Mouse (Mus musculus): ENCODE results near the gene Fxr2. TPM values are rescaled to one million over a fixed set of nuclear protein-coding genes. Genes with fewer than 3 reads are reported as not detected.
"Not testable (repeated sequence)": the region's sequence is repeated elsewhere in the genome, so short reads cannot be mapped to it uniquely, and the experiment has no call there.

Gene Fxr2
- total RNA-seq, 2 experiments from 2014 or later: 90.6 to 104 TPM

DNA sequence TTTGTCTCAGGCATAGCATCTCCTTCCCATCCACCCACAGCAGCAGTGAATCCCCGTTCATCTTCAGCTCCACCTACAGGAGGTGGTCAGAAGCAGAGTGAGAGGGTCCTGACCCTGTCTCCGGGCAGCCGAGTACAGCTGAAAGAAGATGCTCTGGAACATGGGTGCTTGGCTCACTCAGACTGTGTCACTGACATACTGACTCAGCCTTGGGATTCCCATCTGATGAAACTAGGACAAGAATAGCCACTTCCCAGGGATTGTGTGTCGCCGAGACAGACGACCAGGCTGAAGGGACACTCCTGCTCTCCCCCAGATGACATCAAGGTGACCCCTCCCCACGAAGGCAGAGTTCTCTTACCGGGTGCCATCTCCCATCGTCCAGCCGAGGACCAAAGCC, 16.0 kb upstream of the Fxr2 start:
- no peak overlapping the region for H3K4me3 ChIP-seq
- TF ChIP-seq CTCF (IDR thresholded peaks at IDR 0.05): peak; percentile 26; the same call in 1 of the 2 replicates
- peak; percentile 52 for DNase-seq
- intact Hi-C loops (cut with DNase I): no loop called here
- peak overlapping the region; percentile 65 for H3K27ac ChIP-seq

DNA sequence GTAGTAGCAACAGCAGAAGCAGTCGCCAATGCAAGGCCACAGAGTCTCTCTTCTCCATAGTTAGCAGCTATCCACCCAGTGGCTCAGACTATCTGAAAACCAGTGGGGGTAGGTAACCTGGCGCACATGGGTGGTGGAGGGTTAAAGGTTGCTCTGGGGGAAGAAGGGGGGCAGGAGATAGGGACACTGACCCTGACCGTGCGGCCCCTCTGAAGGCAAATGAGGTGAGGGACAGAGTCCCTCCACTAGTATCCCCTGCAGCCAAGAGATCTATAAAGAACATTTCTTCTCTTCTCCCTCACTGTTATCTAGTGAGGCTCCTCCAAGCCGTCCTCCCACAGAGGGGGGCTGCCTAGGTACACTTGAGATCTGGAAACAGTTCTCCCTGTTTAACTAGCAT, 15.0 kb upstream of the Fxr2 start, which contains the start of gene Shbg:
Shbg (minus strand) TSS at position 101 of the 400 bp plus-strand sequence.
- no peak within 1 kb of the TSS for H3K4me3 ChIP-seq
- H3K27ac ChIP-seq: peak within 1 kb of the TSS; percentile 65
- intact Hi-C loops (cut with DNase I): no loop called here
- DNase-seq: no peak
- no peak for TF ChIP-seq CTCF (IDR thresholded peaks at IDR 0.05)

DNA sequence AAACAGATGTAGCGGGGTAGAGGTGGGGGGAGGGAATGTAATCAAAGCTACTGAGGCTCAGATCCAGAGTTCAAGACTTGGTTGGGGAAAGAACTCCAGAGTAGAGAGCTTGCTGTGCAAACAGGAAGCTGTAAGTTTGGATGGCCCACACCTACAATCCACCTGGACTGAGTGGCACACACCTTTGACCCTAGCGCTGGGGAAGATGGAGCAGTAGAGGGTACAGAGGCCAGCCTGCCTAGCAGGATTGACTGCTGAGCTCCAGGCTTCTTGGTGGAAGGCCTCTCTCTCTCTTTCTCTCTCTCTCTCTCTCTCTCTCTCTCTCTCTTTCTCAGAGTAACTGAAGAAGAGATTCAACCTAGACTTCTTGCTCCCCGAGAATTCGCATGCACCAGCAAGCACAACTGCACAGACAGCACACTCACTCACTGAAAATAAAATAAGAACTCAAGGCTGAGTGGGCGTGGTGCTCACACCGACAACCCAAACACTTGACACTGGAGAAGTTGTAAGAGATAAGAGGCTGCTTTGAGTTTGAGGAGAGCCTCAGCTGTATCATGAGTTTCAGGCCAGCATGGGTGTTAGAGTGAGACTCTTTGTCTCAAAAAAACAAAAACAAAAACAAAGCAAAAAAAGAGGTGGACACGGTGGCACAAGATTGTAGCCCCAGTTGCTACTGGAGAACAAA, 12.3 kb upstream of the Fxr2 start:
- DNase-seq: no peak
- no peak for TF ChIP-seq CTCF (IDR thresholded peaks at IDR 0.05)
- no peak overlapping the region for H3K27ac ChIP-seq
- H3K4me3 ChIP-seq: no peak overlapping the region
- intact Hi-C loops (cut with DNase I): no loop called here

DNA sequence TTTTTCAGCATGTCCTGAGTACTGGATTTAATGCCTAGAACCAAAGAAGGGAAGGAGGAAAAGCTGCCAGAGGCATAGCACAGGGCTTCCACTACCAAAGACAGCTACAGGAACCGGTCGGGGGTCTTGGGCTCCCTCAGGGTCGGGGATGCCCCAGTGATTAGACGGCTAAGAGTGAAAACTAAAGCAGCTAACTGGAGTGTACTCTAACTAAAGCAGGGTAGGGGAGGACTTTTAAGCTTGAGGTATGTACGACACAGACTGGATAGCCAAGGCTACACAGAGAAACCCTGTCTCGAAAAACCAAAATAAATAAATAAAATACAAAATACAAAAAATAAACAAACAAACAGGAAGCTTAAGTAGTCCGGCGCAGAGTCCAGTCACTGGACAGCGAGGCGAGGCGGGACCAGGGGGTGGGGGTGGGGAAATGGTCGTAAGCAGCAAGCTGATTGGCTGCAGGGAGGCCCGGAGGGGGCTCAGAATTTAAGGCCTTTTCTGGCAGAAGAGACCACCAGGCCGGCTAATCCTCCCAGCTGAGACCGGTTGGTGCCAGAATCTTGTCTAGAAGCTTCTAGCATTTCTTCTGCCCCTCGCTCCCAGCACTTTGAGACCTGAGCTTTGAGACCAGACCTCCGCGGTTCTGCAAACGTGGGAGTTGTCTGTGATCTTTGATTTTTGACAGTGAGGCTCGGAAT, 11.1 kb upstream of the Fxr2 start, which contains the start of gene Sat2:
Sat2 (plus strand) TSS at position 454 of the 698 bp plus-strand sequence.
- peak; percentile 74 for DNase-seq
- TF ChIP-seq CTCF (IDR thresholded peaks at IDR 0.05): no peak
- peak within 1 kb of the TSS; percentile 91 for H3K27ac ChIP-seq
- peak within 1 kb of the TSS; percentile 87 for H3K4me3 ChIP-seq
- intact Hi-C loops (cut with DNase I): no loop called here

DNA sequence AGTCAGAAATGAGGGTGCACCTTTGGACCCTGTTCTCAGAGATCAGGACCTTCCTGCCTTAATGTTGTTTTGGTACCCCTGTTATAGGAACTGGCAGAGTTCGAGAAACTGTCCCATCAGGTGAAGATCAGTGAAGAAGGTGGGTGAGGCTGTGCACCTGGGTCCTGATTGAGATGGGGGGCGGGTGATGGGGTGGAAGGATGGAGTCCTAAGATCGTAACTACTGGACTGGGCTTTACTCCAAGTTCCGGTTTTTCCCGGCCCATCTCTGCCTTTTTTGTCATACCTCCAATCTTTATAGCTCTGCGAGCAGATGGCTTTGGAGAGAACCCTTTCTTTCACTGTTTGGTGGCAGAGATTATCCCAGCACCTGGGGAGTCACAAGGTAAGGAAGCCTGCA, 10.4 kb upstream of the Fxr2 start:
- DNase-seq: no peak
- H3K27ac ChIP-seq: peak overlapping the region; percentile 91
- intact Hi-C loops (cut with DNase I): no loop called here
- no peak for TF ChIP-seq CTCF (IDR thresholded peaks at IDR 0.05)
- peak overlapping the region; percentile 87 for H3K4me3 ChIP-seq

DNA sequence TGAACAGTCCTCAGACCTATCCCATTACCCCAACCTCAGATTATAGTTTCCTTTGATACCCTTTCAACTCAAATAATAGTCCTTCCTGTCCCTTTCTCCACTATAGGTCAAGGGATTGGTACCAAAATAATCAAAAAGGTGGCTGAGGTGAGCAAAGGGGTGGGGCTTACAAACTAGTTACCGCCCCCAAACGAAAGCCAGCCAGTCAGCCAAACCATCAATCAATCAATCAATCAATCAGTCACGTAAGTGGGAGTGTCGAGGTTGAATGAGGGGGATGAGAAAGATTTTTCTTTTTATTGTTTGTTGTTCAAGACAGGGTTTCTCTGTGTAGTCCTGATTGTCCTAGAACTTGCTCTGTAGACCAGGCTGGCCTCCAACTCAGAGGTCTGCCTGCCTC, 9.8 kb upstream of the Fxr2 start:
- intact Hi-C loops (cut with DNase I): no loop called here
- H3K4me3 ChIP-seq: no peak overlapping the region; the same call in 1 of the 2 replicates
- H3K27ac ChIP-seq: peak overlapping the region; percentile 91; the same call in 1 of the 2 replicates
- no peak for TF ChIP-seq CTCF (IDR thresholded peaks at IDR 0.05)
- DNase-seq: no peak

DNA sequence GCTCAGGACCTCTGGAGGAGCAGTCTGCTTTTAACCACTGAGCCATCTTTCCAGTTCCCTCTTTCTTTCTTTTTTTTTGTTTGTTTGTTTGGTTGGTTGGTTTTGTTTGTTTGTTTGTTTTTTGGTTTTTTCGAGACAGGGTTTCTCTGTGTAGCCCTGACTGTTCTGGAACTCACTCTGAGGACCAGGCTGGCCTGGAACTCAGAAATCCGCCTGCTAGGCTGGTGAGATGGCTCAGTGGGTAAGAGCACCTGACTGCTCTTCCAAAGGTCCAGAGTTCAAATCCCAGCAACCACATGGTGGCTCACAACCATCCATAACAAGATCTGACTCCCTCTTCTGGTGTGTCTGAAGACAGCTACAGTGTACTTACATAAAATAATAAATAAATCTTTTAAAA, 8.5 kb upstream of the Fxr2 start:
- H3K4me3 ChIP-seq; intact Hi-C loops (cut with DNase I); DNase-seq: not testable (repeated sequence)

DNA sequence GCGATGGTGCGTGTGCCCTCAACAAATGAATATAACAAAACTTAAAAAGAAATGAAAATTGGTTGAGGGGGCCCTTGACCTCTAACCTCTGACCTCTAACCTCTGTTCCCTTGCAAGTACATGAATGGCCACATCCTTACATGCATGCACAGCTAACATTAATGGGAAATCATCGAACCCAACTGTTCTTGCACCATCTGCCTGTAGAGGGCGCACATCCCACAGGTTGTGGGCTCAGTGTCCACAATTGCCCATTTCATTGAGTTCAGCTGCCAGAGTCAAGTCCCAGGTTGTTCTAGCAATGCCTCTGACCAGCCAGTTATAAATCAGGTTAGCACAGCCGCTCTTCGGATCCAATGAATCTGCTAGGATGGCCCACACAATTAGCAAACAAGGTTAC, 4.5 kb upstream of the Fxr2 start:
- no peak overlapping the region for H3K4me3 ChIP-seq
- intact Hi-C loops (cut with DNase I): loop anchor here (2.0 kb wide), 1 partner anchor 29 kb away; no protein-coding TSS in a partner anchor
- TF ChIP-seq CTCF (IDR thresholded peaks at IDR 0.05): peak; percentile 91
- DNase-seq: peak; percentile 77
- H3K27ac ChIP-seq: no peak overlapping the region

More for the DNA sequence above, 8.5 kb upstream of the Fxr2 start:
- H3K27ac ChIP-seq: not testable (repeated sequence)

DNA sequence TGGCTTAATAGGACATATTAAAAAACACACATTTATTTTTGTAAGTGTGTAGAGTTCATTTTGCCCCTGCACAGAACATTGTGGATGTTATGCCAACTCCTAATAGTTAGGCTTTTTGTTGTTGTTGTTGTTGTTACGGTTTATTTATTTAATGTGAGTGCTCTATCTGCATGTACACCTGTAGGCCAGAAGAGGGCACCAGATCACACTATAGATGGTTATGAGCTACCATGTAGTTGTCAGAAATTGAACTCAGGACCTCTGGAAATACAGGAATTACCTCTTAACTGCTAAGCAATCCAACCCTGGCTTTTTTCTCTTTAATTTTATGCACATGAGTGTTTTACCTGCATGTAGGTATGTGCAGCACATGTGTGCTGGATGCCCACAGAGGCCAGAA, 3.0 kb upstream of the Fxr2 start:
- Histone ChIP-seq H3K4me3 (no peak overlapping the region), H3K27ac (no peak overlapping the region)
- peak; percentile 72 for TF ChIP-seq CTCF (IDR thresholded peaks at IDR 0.05)
- DNase-seq: no peak
- intact Hi-C loops (cut with DNase I): loop anchor here (2.0 kb wide), 1 partner anchor 27 kb away; no protein-coding TSS in a partner anchor

DNA sequence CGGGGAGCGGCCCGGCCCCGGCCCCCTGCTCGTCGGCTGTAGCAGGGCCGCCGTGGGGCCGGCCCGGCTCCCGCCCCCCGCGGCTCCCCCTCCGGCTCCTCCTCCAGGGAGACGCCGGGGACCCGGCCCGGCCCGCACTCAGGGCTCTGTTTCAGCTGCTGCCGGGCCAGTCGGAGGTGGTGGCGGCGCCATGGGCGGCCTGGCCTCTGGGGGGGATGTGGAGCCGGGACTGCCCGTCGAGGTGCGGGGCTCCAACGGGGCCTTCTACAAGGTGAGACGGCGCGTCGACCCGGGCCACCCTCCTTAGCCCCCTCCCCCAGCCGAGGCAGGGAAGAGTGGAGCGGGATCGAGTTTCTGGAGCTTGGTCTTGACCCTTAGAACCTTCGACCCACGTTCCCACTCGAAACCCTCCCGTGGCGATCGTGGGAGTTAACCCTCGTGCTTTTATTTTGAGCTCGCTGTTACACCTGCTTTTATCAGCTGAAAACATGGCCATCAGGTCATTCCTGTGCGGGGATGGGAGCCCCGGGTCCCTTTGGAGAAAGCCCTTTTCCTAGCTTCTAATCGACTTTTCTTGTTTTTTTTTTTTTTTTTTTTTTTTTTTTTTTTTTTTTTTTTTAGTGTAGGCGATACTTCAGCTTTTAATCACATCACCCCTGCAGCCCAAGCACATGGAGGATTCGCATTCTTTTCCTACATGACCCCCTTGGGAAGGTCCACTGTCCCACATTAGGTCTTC, 507 bp downstream of the Fxr2 start:
- peak overlapping the region; percentile 94 for H3K27ac ChIP-seq
- TF ChIP-seq CTCF (IDR thresholded peaks at IDR 0.05): no peak
- peak overlapping the region; percentile 97 for H3K4me3 ChIP-seq
- intact Hi-C loops (cut with DNase I): no loop called here
- DNase-seq: peak; percentile 87

DNA sequence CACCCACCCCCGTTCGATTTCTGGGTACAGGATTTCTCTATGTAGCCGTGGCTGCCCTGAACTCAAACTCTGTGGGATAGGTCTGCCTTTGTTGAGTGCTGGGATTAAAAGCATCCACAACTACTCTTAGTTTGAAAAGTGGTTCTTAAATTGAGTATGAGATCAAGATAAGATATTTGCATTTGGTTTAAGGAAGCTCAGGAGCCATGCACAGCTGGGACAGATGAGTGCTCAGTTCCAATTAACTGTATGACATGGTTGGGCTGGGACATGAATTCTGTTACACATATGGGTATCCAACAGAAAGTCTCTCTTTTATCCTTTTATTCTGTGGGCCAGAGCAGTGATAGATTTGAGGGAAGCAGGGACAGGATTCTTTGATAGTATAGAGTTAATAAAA, 2.7 kb downstream of the Fxr2 start:
- no peak for TF ChIP-seq CTCF (IDR thresholded peaks at IDR 0.05)

DNA sequence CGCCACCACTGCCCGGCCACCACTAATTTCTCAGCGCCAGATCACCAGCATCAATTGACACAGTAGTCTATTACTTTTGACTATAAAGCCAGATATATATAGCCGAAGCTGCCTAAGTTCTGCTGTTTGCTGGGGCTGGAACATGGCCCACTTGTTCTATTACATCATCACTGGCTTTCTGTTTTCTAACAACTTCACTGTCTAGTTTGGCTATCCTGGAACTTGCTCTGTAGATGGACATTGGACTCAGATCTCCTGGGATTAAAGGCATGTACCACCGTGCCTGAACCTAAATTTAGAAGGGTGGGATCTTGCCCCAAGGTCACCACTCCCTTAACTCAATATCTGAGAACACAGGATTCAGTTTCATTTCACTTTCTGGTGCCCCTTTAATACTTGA, 13.1 kb downstream of the Fxr2 start:
- no peak for TF ChIP-seq CTCF (IDR thresholded peaks at IDR 0.05)
- Histone ChIP-seq H3K27ac (no peak overlapping the region), H3K4me3 (no peak overlapping the region)
- DNase-seq: no peak
- intact Hi-C loops (cut with DNase I): no loop called here

More for the DNA sequence above, 2.7 kb downstream of the Fxr2 start:
- intact Hi-C loops (cut with DNase I): no loop called here
- no peak for DNase-seq
- Histone ChIP-seq H3K27ac (no peak overlapping the region), H3K4me3 (0 out of 2 replicates have a peak overlapping the region, but pooled peaks have one; percentile 2)

DNA sequence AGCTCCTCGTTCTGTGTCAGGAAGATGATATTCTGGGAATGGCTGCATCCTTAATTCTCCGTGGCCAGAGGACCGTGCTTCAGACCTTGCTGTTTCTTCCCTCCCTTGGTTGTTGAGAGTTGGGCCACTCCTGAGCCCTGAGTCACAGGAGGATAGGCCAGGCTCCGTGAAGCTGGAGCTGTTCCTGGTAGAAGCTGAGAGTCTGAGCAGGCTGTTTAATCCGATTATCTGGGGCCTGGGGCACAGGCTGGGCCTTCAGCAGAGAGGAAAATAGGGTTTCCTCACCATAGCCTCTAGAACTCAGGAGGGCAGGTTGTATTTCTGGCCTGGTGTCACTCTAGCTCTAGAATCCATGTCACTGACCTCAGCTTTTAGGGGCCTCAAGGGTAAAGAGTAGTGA, 20.6 kb downstream of the Fxr2 start:
- no peak for DNase-seq
- H3K4me3 ChIP-seq: no peak overlapping the region
- no peak overlapping the region for H3K27ac ChIP-seq
- TF ChIP-seq CTCF (IDR thresholded peaks at IDR 0.05): no peak
- intact Hi-C loops (cut with DNase I): no loop called here
